Mouse (Mus musculus) neural tube, embryonic 10.5 days (tissue): ENCODE results near the gene Mta1.

Experiments used
- DNase-seq: peaks from one replicate; pipeline ENCODE4 v3.0.0-alpha.2; 2017; ENCODE audit warnings: low spot score; ENCODE audit errors: extremely low spot score

Mta1 gene

GRCm38 (mm10) chr12:113133861-113134403 is 35.9 kb downstream of the Mta1 start:
- DNase-seq, result no peak

GRCm38 (mm10) chr12:113134502-113134901 is 36.4 kb downstream of the Mta1 start:
- no peak for DNase-seq

GRCm38 (mm10) chr12:113135401-113135800 is 37.3 kb downstream of the Mta1 start:
- no peak for DNase-seq

- no peak for DNase-seq
These were observed 38.5 kb downstream of the Mta1 start for GRCm38 (mm10) chr12:113136492-113137020.

GRCm38 (mm10) chr12:113137260-113138213 is 39.5 kb downstream of the Mta1 start:
- no peak for DNase-seq

- DNase-seq, result no peak
These were observed 40.2 kb downstream of the Mta1 start for GRCm38 (mm10) chr12:113138291-113138690.

GRCm38 (mm10) chr12:113138901-113139864 is 41.1 kb downstream of the Mta1 start:
- no peak for DNase-seq

GRCm38 (mm10) chr12:113139908-113140615 is 42.0 kb downstream of the Mta1 start, which contains the start of gene Crip2:
Gene Crip2 (plus strand): TSS chr12:113140236.
- peak; percentile 94 for DNase-seq

GRCm38 (mm10) chr12:113140616-113141411 is 42.7 kb downstream of the Mta1 start:
- no peak for DNase-seq

- no peak for DNase-seq
These were observed 43.5 kb downstream of the Mta1 start for GRCm38 (mm10) chr12:113141531-113141973.

- no peak for DNase-seq
These were observed 44.2 kb downstream of the Mta1 start for GRCm38 (mm10) chr12:113142021-113142975.

GRCm38 (mm10) chr12:113143164-113143563 is 45.1 kb downstream of the Mta1 start:
- no peak for DNase-seq

- no peak for DNase-seq
These were observed 46.1 kb downstream of the Mta1 start for GRCm38 (mm10) chr12:113144001-113144756.

GRCm38 (mm10) chr12:113144886-113145285 is 46.8 kb downstream of the Mta1 start:
- no peak for DNase-seq

GRCm38 (mm10) chr12:113145591-113145990 is 47.5 kb downstream of the Mta1 start:
- DNase-seq, result no peak

- DNase-seq, result peak; percentile 83
These were observed 48.3 kb downstream of the Mta1 start, which contains the start of gene Crip1 for GRCm38 (mm10) chr12:113146112-113147057. Gene Crip1 (plus strand): TSS chr12:113146316.

- DNase-seq, result no peak
These were observed 49.4 kb downstream of the Mta1 start for GRCm38 (mm10) chr12:113147481-113147880.
